Mouse (Mus musculus) kidney, postnatal 0 days (tissue): ENCODE measurements around the gene Fam187a. TPM values are rescaled to one million over a fixed set of nuclear protein-coding genes. Genes with fewer than 3 reads are reported as not detected.

Experiments used
- ATAC-seq: fragments of 200-750 bp; cut with Nextera tagmentation; replicated peaks from 2 replicates; pipeline ENCODE4 v1.8.0; 2017; ENCODE audit warnings: low read depth, moderate number of reproducible peaks, moderate TSS enrichment, moderate library complexity; ENCODE audit not compliant: low FRiP score
- DNase-seq: peaks from one replicate; pipeline ENCODE4 v3.0.0-alpha.2; 2016; ENCODE audit warnings: low spot score
- H3K27ac ChIP-seq: fragments of 300-500 bp; sonication (generic); 2 replicates; pipeline ENCODE4 v1.5.1; 2014; ENCODE audit warnings: mild to moderate bottlenecking
- H3K27me3 ChIP-seq: fragments of 300-500 bp; sonication (generic); 2 replicates; pipeline ENCODE4 v1.6.1; 2014; ENCODE audit warnings: low read length, mixed read lengths; ENCODE audit not compliant: insufficient read depth
- H3K36me3 ChIP-seq: fragments of 300-500 bp; sonication (generic); 2 replicates; pipeline ENCODE4 v1.6.1; 2014; ENCODE audit warnings: low read length, mixed read lengths; ENCODE audit not compliant: insufficient read depth
- H3K4me1 ChIP-seq: fragments of 300-500 bp; sonication (generic); replicated peaks from 2 replicates; pipeline ENCODE4 v1.6.1; 2014; ENCODE audit warnings: antibody characterized with exemption, low read length, mixed read lengths; ENCODE audit not compliant: insufficient read depth
- H3K4me2 ChIP-seq: fragments of 300-500 bp; sonication (generic); 2 replicates; pipeline ENCODE4 v1.6.1; 2014; ENCODE audit warnings: mild to moderate bottlenecking, low read length, moderate library complexity, mixed read lengths
- H3K4me3 ChIP-seq: fragments of 300-500 bp; sonication (generic); replicated peaks from 2 replicates; pipeline ENCODE4 v1.5.1; 2014; ENCODE audit warnings: low read depth, low read length
- H3K9ac ChIP-seq: fragments of 300-500 bp; sonication (generic); 2 replicates; pipeline ENCODE4 v1.6.1; 2014; ENCODE audit warnings: low read depth, low read length
- H3K9me3 ChIP-seq: fragments of 300-500 bp; sonication (generic); replicated peaks from 2 replicates; pipeline ENCODE4 v1.6.1; 2016; ENCODE audit warnings: low read length, inconsistent platforms, mixed read lengths
- CTCF ChIP-seq: IDR thresholded peaks from 2 replicates; pipeline ENCODE4 v1.5.1; 2016; ENCODE audit warnings: antibody characterized with exemption, low read depth, mild to moderate bottlenecking, moderate library complexity
- WGBS: fragments of 180-500 bp; shearing (Covaris S2); extraction: QIAGEN DNeasy Blood & Tissue Kit; methylation state at CpG from one replicate; pipeline ENCODE4 v1.1.7; 2014; 5-methylcytosine and 5-hydroxymethylcytosine counted together
- polyA plus RNA-seq: library from polyadenylated mRNA; unstranded; fragments of >200 nt; fragmentation: Nextera tagmentation; extraction: Ambion mirVana; gene quantifications from 2 replicates; pipeline ENCODE4 v1.2.1, GENCODE M21; 2015

Fam187a gene
- polyA plus RNA-seq, 1 experiment from 2014 or later, result not detected

GRCm38 (mm10) chr11:102888135-102888534 is 3.2 kb downstream of the Fam187a start:
- no peak for ATAC-seq
- no peak overlapping the region for H3K4me2 ChIP-seq
- 0 out of 2 replicates have a peak, but pooled peaks cover 1% of the 10 kb centered on the region for H3K4me1 ChIP-seq
- TF ChIP-seq CTCF, result no peak
- H3K36me3 ChIP-seq, result no peaks in the 10 kb centered on the region
- H3K9ac ChIP-seq, result no peak overlapping the region
- H3K9me3 ChIP-seq, result no peaks in the 10 kb centered on the region
- DNase-seq, result no peak
- H3K27ac ChIP-seq, result no peak overlapping the region
- 56% methylated on average over 3 of the region's 3 CpGs for WGBS
- H3K27me3 ChIP-seq, result no peaks in the 10 kb centered on the region
- H3K4me3 ChIP-seq, result no peak overlapping the region

GRCm38 (mm10) chr11:102890096-102890495 is 5.1 kb downstream of the Fam187a start:
- 59% methylated on average over 5 of the region's 5 CpGs for WGBS
- TF ChIP-seq CTCF, result 0 out of 2 replicates have a peak, but pooled peaks have one; percentile 15
- no peaks in the 10 kb centered on the region for H3K27me3 ChIP-seq
- 0 out of 2 replicates have a peak, but pooled peaks cover 6% of the 10 kb centered on the region for H3K4me1 ChIP-seq
- no peak overlapping the region for H3K4me2 ChIP-seq
- no peak for ATAC-seq
- no peak overlapping the region for H3K9ac ChIP-seq
- H3K4me3 ChIP-seq, result no peak overlapping the region
- H3K27ac ChIP-seq, result no peak overlapping the region
- no peaks in the 10 kb centered on the region for H3K36me3 ChIP-seq
- no peaks in the 10 kb centered on the region for H3K9me3 ChIP-seq
- no peak for DNase-seq

- ATAC-seq (peak; percentile 79), DNase-seq (peak; percentile 93)
- TF ChIP-seq CTCF, result peak; percentile 95
- no peak overlapping the region for H3K27ac ChIP-seq
- H3K27me3 ChIP-seq, result no peaks in the 10 kb centered on the region
- H3K36me3 ChIP-seq, result no peaks in the 10 kb centered on the region
- H3K9ac ChIP-seq, result peak overlapping the region; percentile 50
- H3K9me3 ChIP-seq, result no peaks in the 10 kb centered on the region
- H3K4me2 ChIP-seq, result peak overlapping the region; percentile 62
- 3% methylated on average over 43 of the region's 43 CpGs for WGBS
- H3K4me1 ChIP-seq, result 0 out of 2 replicates have a peak, but pooled peaks cover 6% of the 10 kb centered on the region
- peak overlapping the region; percentile 26 for H3K4me3 ChIP-seq
These were observed 8.2 kb downstream of the Fam187a start for GRCm38 (mm10) chr11:102893015-102893651.

- Histone ChIP-seq H3K4me2 (no peak overlapping the region), H3K4me1 (0 out of 2 replicates have a peak, but pooled peaks cover 6% of the 10 kb centered on the region), H3K4me3 (no peak overlapping the region), H3K27me3 (no peaks in the 10 kb centered on the region), H3K9ac (no peak overlapping the region), H3K36me3 (no peaks in the 10 kb centered on the region), H3K27ac (no peak overlapping the region), H3K9me3 (no peaks in the 10 kb centered on the region)
- 88% methylated on average over 4 of the region's 4 CpGs for WGBS
- DNase-seq (no peak), ATAC-seq (no peak)
- TF ChIP-seq CTCF, result no peak
These were observed 9.7 kb downstream of the Fam187a start for GRCm38 (mm10) chr11:102894716-102895115.

- TF ChIP-seq CTCF, result no peak
- Histone ChIP-seq H3K4me3 (no peak overlapping the region), H3K9ac (no peak overlapping the region), H3K27ac (no peak overlapping the region), H3K9me3 (no peaks in the 10 kb centered on the region), H3K4me2 (no peak overlapping the region), H3K36me3 (no peaks in the 10 kb centered on the region), H3K4me1 (0 out of 2 replicates have a peak, but pooled peaks cover 6% of the 10 kb centered on the region), H3K27me3 (no peaks in the 10 kb centered on the region)
- DNase-seq (no peak), ATAC-seq (no peak)
- 66% methylated on average over 9 of the region's 9 CpGs for WGBS
These were observed 10.8 kb downstream of the Fam187a start for GRCm38 (mm10) chr11:102895779-102896178.

- H3K9me3 ChIP-seq, result no peaks in the 10 kb centered on the region
- ATAC-seq (no peak), DNase-seq (no peak)
- WGBS, result 52% methylated on average over 20 of the region's 20 CpGs
- no peak overlapping the region for H3K4me3 ChIP-seq
- H3K27ac ChIP-seq, result no peak overlapping the region
- no peak overlapping the region for H3K4me2 ChIP-seq
- H3K9ac ChIP-seq, result no peak overlapping the region
- no peaks in the 10 kb centered on the region for H3K36me3 ChIP-seq
- TF ChIP-seq CTCF, result no peak
- H3K4me1 ChIP-seq, result 0 out of 2 replicates have a peak, but pooled peaks cover 6% of the 10 kb centered on the region
- H3K27me3 ChIP-seq, result no peaks in the 10 kb centered on the region
These were observed 11.7 kb downstream of the Fam187a start for GRCm38 (mm10) chr11:102896641-102897040.
